Mouse (Mus musculus) CH12.LX (cell line): ENCODE measurements around the gene Prrt3. TPM values are rescaled to one million over a fixed set of nuclear protein-coding genes. Genes with fewer than 3 reads are reported as not detected.

Source experiments
- DNase-seq: peaks from one replicate; pipeline ENCODE4 v3.0.0-alpha.2; 2013; ENCODE audit errors: extremely low read depth
- H3K27ac ChIP-seq: 2 replicates; pipeline ENCODE4 v1.5.1; 2012; ENCODE audit warnings: low read depth, mild to moderate bottlenecking, control low read depth, moderate library complexity; ENCODE audit not compliant: insufficient read depth
- H3K27me3 ChIP-seq: replicated peaks from 2 replicates; pipeline ENCODE3; 2012; ENCODE audit warnings: inconsistent platforms
- H3K36me3 ChIP-seq, 2 experiments: replicated peaks in 1 of 2; 2 replicates each; pipeline versions ENCODE3 to v1.6.1; 2012; ENCODE audit warnings: inconsistent platforms in 1 of 2, low read length in 1 of 2, mild to moderate bottlenecking in 1 of 2, mixed read lengths in 1 of 2, moderate library complexity in 1 of 2; ENCODE audit not compliant: control insufficient read depth in 1 of 2, insufficient read depth in 1 of 2
- H3K4me1 ChIP-seq, 2 experiments: 2 replicates each; pipeline ENCODE4 v1.6.1; 2012; ENCODE audit warnings: inconsistent platforms in 1 of 2, moderate library complexity in 1 of 2; ENCODE audit not compliant: insufficient read depth in 2 of 2, control insufficient read depth in 1 of 2
- H3K4me2 ChIP-seq: 2 replicates; pipeline ENCODE4 v1.6.1; 2012; ENCODE audit warnings: low read depth, mild to moderate bottlenecking, control low read depth; ENCODE audit not compliant: poor library complexity, insufficient read depth, severe bottlenecking
- H3K4me3 ChIP-seq, 3 experiments: fragments of 150-350 bp in 1 of 3; sonication (generic) in 1 of 3; replicated peaks in 1 of 3; 2 replicates each; pipeline versions ENCODE3 to v1.5.1; 2011 to 2012; ENCODE audit warnings: low read depth in 2 of 3, low read length in 2 of 3, mild to moderate bottlenecking in 2 of 3, moderate library complexity in 2 of 3, control low read depth in 1 of 3, improper control_type of control experiment in 1 of 3, inconsistent platforms in 1 of 3, mixed read lengths in 1 of 3; ENCODE audit not compliant: poor library complexity in 1 of 3
- H3K79me2 ChIP-seq: replicated peaks from 2 replicates; pipeline ENCODE4 v1.6.1; 2012; ENCODE audit warnings: mild to moderate bottlenecking, moderate library complexity; ENCODE audit not compliant: control insufficient read depth, poor library complexity, insufficient read depth, severe bottlenecking; ENCODE audit errors: extremely low read depth
- H3K9ac ChIP-seq: 2 replicates; pipeline ENCODE4 v1.6.1; 2012; ENCODE audit warnings: low read depth, mild to moderate bottlenecking, control low read depth, moderate library complexity; ENCODE audit not compliant: insufficient read depth
- H3K9me3 ChIP-seq: replicated peaks from 2 replicates; pipeline ENCODE3; 2012; ENCODE audit warnings: low read length, inconsistent platforms, mixed read lengths
- BHLHE40 ChIP-seq: IDR thresholded peaks from 2 replicates; pipeline ENCODE4 v1.6.1; 2011; ENCODE audit warnings: mild to moderate bottlenecking, low read depth, low read length, improper control_type of control experiment
- CHD1 ChIP-seq: IDR thresholded peaks from 2 replicates; pipeline ENCODE4 v1.6.1; 2012; ENCODE audit warnings: low read depth, low read length, improper control_type of control experiment, inconsistent platforms
- CTCF ChIP-seq, 2 experiments: IDR thresholded peaks in 1 of 2; conservative IDR thresholded peaks in 1 of 2; 2 replicates each; pipeline ENCODE4 v1.5.1; 2011 to 2012; ENCODE audit warnings: low read depth in 2 of 2, low read length in 2 of 2, improper control_type of control experiment in 1 of 2, inconsistent platforms in 1 of 2, mild to moderate bottlenecking in 1 of 2, moderate library complexity in 1 of 2
- E2F4 ChIP-seq: IDR thresholded peaks from 2 replicates; pipeline ENCODE4 v1.6.1; 2011; ENCODE audit warnings: low read depth, low read length, improper control_type of control experiment; ENCODE audit not compliant: insufficient replicate concordance
- ELF1 ChIP-seq: IDR thresholded peaks from 2 replicates; pipeline ENCODE4 v1.6.1; 2014; ENCODE audit warnings: low read depth, mild to moderate bottlenecking, inconsistent platforms, low read length, improper control_type of control experiment
- HCFC1 ChIP-seq: IDR thresholded peaks from 2 replicates; pipeline ENCODE4 v1.6.1; 2012; ENCODE audit warnings: low read depth, mild to moderate bottlenecking, inconsistent platforms, low read length, improper control_type of control experiment
- IRF4 ChIP-seq: IDR thresholded peaks from 2 replicates; pipeline ENCODE4 v1.6.1; 2014; ENCODE audit warnings: low read depth, mild to moderate bottlenecking, inconsistent platforms, low read length, improper control_type of control experiment
- MAFK ChIP-seq: IDR thresholded peaks from 2 replicates; pipeline ENCODE4 v1.6.1; 2011; ENCODE audit warnings: low read length, improper control_type of control experiment; ENCODE audit not compliant: insufficient replicate concordance
- NELFE ChIP-seq: IDR thresholded peaks from 2 replicates; pipeline ENCODE4 v1.6.1; 2011; ENCODE audit warnings: low read depth, low read length, improper control_type of control experiment
- POLR2AphosphoS2 ChIP-seq: IDR thresholded peaks from 2 replicates; pipeline ENCODE4 v1.6.1; 2011; ENCODE audit warnings: low read depth, low read length, improper control_type of control experiment
- SIN3A ChIP-seq: IDR thresholded peaks from 2 replicates; pipeline ENCODE4 v1.6.1; 2012; ENCODE audit warnings: low read length, improper control_type of control experiment, inconsistent platforms
- SMC3 ChIP-seq: IDR thresholded peaks from 2 replicates; pipeline ENCODE4 v1.6.1; 2011; ENCODE audit warnings: low read depth, low read length, improper control_type of control experiment
- TBP ChIP-seq: conservative IDR thresholded peaks from 2 replicates; pipeline ENCODE4 v1.6.1; 2011; ENCODE audit warnings: low read depth, low read length, improper control_type of control experiment
- TCF12 ChIP-seq: IDR thresholded peaks from 2 replicates; pipeline ENCODE4 v1.6.1; 2014; ENCODE audit warnings: low read depth, mild to moderate bottlenecking, inconsistent platforms, low read length, improper control_type of control experiment
- ZC3H11A ChIP-seq: IDR thresholded peaks from 2 replicates; pipeline ENCODE4 v1.6.1; 2012; ENCODE audit warnings: low read depth, mild to moderate bottlenecking, inconsistent platforms, low read length, improper control_type of control experiment
- dilution Hi-C: fragments of 300-500 bp; cut with MboI; formaldehyde crosslinking; loops from 2 replicates; pipeline ENCODE4 v1.14.3; 2020; ENCODE audit warnings: low sequenced_read_pairs; ENCODE audit not compliant: extremely low pct_unique_long_range_greater_than_20kb, extremely low pct_ligation_motif_present
- in situ Hi-C: fragments of 300-500 bp; cut with MboI; formaldehyde crosslinking; loops from 3 replicates; pipeline ENCODE4 v1.14.3; 2019; ENCODE audit warnings: low sequenced_read_pairs, low pct_ligation_motif_present, low pct_unique_long_range_greater_than_20kb, mixed read lengths
- polyA plus RNA-seq: library from polyadenylated mRNA; unstranded; fragments of >175 nt; gene quantifications from 2 replicates; pipeline ENCODE4 v1.2.1, GENCODE M21; 2012; ENCODE audit warnings: low read depth; ENCODE audit not compliant: insufficient read length
- total RNA-seq, 2 experiments: library from RNA; depleted of rRNA; stranded (reverse); fragments of 300-350 nt in 1 of 2; fragments of >200 nt in 1 of 2; gene quantifications; 2 replicates each; pipeline ENCODE4 v1.2.3; 2012 to 2014

The Prrt3 gene
- not detected in 2 replicates for total RNA-seq (2012; rRNA removed)
- not detected in 2 replicates for total RNA-seq (2014; rRNA removed)
- not detected in 2 replicates for polyA plus RNA-seq

GRCm38 (mm10) chr6:113501388-113502084 is at the start of gene Prrt3:
Prrt3 (minus strand) TSS chr6:113501931.
- in situ Hi-C loops = no loop called here
- no peak for TF ChIP-seq E2F4
- TF ChIP-seq SMC3 = no peak
- TF ChIP-seq CTCF (conservative IDR thresholded peaks at IDR 0.05 in 1 of 2, IDR thresholded peaks at IDR 0.05 in 1 of 2; ENCODE audit: low read depth in 2 of 2, low read length in 2 of 2) = no peak
- TF ChIP-seq POLR2AphosphoS2 = no peak
- no peak for TF ChIP-seq MAFK
- no peak for TF ChIP-seq BHLHE40
- TF ChIP-seq SIN3A = no peak

DNA sequence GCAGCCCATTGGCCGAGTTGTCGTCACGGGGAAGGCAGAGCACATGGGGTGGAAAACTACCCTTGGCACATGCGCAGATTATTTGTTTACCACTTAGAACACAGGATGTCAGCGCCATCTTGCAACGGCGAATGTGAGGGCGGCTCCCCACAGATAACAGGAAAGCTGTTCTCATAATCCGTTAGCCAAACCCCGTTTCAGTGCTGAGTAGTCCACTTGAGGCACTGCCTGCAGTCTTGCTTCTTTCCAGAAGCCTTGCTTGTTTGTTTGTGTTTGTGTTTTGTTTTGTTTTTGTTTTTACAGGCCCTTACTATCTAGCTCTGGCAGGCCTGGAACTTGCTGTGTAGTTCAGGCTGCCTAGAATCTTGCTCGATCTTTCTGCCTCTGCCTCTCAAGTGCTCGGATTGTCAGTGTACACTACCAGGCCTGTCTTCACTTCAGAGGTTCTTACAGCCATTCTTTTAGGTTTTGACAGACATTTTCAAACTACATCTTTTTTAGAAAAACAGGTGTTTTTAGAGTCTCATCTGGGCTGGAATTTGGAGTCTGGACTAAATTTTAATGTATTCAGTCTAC is 42.3 kb upstream of the Prrt3 start:
- dilution Hi-C loops (no loop called here), in situ Hi-C loops (no loop called here)
- Histone ChIP-seq H3K27ac (no peak overlapping the region), H3K79me2 (no peaks in the 10 kb centered on the region), H3K4me1 (peaks cover 4 to 9% of the 10 kb centered on the region in 2 experiments; a peak in 2 of 4 replicates), H3K4me2 (no peak overlapping the region), H3K9ac (no peak overlapping the region), H3K36me3 (peaks cover 25 to 80% of the 10 kb centered on the region in 2 experiments), H3K9me3 (no peaks in the 10 kb centered on the region), H3K27me3 (no peaks in the 10 kb centered on the region), H3K4me3 (no peak overlapping the region)
- TF ChIP-seq NELFE (no peak), TBP (no peak), ZC3H11A (no peak), HCFC1 (no peak)
- no peak for DNase-seq

More at GRCm38 (mm10) chr6:113501388-113502084, at the start of gene Prrt3:
- no peak within 1 kb of the TSS for H3K9ac ChIP-seq
- DNase-seq = no peak
- no peaks in the 10 kb centered on the region for H3K27me3 ChIP-seq
- no peak within 1 kb of the TSS for H3K4me3 ChIP-seq
- H3K9me3 ChIP-seq = no peaks in the 10 kb centered on the region
- no peak within 1 kb of the TSS for H3K27ac ChIP-seq
- peaks cover 0 to 10% of the 10 kb centered on the region in 2 experiments; a peak in 2 of 4 replicates for H3K4me1 ChIP-seq
- H3K36me3 ChIP-seq = no peaks in the 10 kb centered on the region
- dilution Hi-C loops = no loop called here
- H3K4me2 ChIP-seq = no peak within 1 kb of the TSS
- H3K79me2 ChIP-seq = no peaks in the 10 kb centered on the region

DNA sequence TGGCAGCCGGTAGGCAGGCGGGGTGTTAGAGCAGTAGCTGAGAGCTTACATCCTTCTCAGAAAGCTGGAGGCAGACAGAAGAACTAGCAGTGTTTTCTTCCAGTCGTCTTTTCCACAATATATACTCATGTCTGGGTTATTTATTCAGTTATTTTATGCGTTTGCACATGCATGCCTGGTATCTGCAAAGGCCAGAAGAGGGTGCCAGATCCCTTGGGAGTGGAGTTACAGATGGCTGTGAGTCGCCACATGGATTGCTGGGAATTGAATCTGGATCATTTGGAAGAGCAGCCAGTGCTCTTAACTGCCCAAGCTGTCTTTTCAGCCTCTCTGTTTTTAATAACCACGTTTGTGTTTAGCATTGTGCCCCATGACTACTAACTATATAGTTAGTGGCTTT is 39.9 kb upstream of the Prrt3 start:
- no peak overlapping the region for H3K9ac ChIP-seq
- no peak overlapping the region for H3K27ac ChIP-seq
- no peak overlapping the region for H3K4me2 ChIP-seq
- in situ Hi-C loops (no loop called here), dilution Hi-C loops (no loop called here)
- TF ChIP-seq BHLHE40 (no peak), POLR2AphosphoS2 (no peak), CHD1 (no peak), CTCF (conservative IDR thresholded peaks at IDR 0.05 in 1 of 2, IDR thresholded peaks at IDR 0.05 in 1 of 2; ENCODE audit: low read depth in 2 of 2, low read length in 2 of 2) (no peak), ELF1 (no peak), IRF4 (no peak), TCF12 (no peak)
- no peak overlapping the region for H3K4me3 ChIP-seq
- DNase-seq = no peak
- H3K9me3 ChIP-seq = no peaks in the 10 kb centered on the region
- peaks cover 28 to 79% of the 10 kb centered on the region in 2 experiments for H3K36me3 ChIP-seq
- H3K4me1 ChIP-seq = peaks cover 4 to 9% of the 10 kb centered on the region in 2 experiments; a peak in 2 of 4 replicates
- H3K79me2 ChIP-seq = no peaks in the 10 kb centered on the region
- H3K27me3 ChIP-seq = no peaks in the 10 kb centered on the region
